Mouse (Mus musculus): ENCODE data around the gene Ccnd3. TPM values are rescaled to one million over a fixed set of nuclear protein-coding genes. Genes with fewer than 3 reads are reported as not detected.
A peak's percentile ranks its signal among the peaks of the same experiment; 100 is the strongest.

Ccnd3 gene
- total and polyA plus RNA-seq, 2 experiments = 16.8 to 39.1 TPM

DNA sequence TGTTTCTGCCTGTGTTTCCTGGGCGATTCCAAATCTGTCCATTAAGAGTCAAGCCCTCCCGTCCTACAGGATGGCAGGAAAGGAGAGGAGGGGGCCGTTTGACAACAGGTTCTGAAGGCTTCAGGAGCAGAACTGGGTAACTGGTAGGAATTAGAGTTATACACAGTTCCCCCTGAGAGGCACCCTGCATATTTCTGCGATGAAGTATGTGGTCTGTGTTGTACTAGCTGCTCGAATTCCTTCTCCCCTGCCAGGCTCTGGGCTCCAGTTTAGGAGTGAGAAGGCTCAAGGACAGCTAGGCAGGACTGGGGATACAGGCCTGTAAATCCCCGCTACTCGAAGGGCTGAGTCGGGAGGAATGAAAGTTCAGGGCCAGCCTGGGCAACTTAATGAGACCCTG, 13.4 kb downstream of the Ccnd3 start:
- no peaks in the 10 kb centered on the region for H3K27me3 ChIP-seq (ENCODE audit: control insufficient read depth, insufficient read depth, low read length)
- H3K79me2 ChIP-seq (ENCODE audit: control insufficient read depth, insufficient read depth, low read length) = peaks cover 9% of the 10 kb centered on the region; the same call in 1 of the 2 replicates
- H3K27ac ChIP-seq (replicated peaks; ENCODE audit: insufficient read depth, low read depth, low read length) = no peak overlapping the region
- H3K36me3 ChIP-seq (ENCODE audit: control insufficient read depth, insufficient read depth, low read length) = no peaks in the 10 kb centered on the region
- H3K4me1 ChIP-seq (ENCODE audit: control insufficient read depth, insufficient read depth, low read length) = peaks cover 6% of the 10 kb centered on the region; the same call in 1 of the 2 replicates
- TF ChIP-seq POLR2A (IDR thresholded peaks at IDR 0.05; ENCODE audit: extremely low read depth, insufficient read depth, low read length) = no peak
- no peak for TF ChIP-seq CTCF (IDR thresholded peaks at IDR 0.05; ENCODE audit: low read depth, low read length)
- H3K4me3 ChIP-seq (ENCODE audit: insufficient read depth, low read depth, low read length) = no peak overlapping the region
- H3K9ac ChIP-seq (ENCODE audit: low read depth, low read length) = no peak overlapping the region
- 68% methylated on average over 8 of the region's 8 CpGs for WGBS
- no peak for DNase-seq (ENCODE audit: extremely low read depth, low read depth, low spot score)

GRCm38 (mm10) chr17:47521551-47522258, 16.9 kb downstream of the Ccnd3 start:
- H3K9ac ChIP-seq (ENCODE audit: low read depth, low read length) = peak overlapping the region; percentile 39; the same call in 1 of the 2 replicates
- H3K79me2 ChIP-seq (ENCODE audit: control insufficient read depth, insufficient read depth, low read length) = peaks cover 3% of the 10 kb centered on the region; the same call in 1 of the 2 replicates
- TF ChIP-seq POLR2A (IDR thresholded peaks at IDR 0.05; ENCODE audit: extremely low read depth, insufficient read depth, low read length) (no peak), CTCF (IDR thresholded peaks at IDR 0.05; ENCODE audit: low read depth, low read length) (no peak)
- no peak overlapping the region; the same call in 1 of the 2 replicates for H3K27ac ChIP-seq (replicated peaks; ENCODE audit: insufficient read depth, low read depth, low read length)
- WGBS = 56% methylated on average over 17 of the region's 17 CpGs
- no peaks in the 10 kb centered on the region for H3K36me3 ChIP-seq (ENCODE audit: control insufficient read depth, insufficient read depth, low read length)
- peak overlapping the region; percentile 38; the same call in 1 of the 2 replicates for H3K4me3 ChIP-seq (ENCODE audit: insufficient read depth, low read depth, low read length)
- DNase-seq (ENCODE audit: extremely low read depth, low read depth, low spot score) = no peak
- H3K4me1 ChIP-seq (ENCODE audit: control insufficient read depth, insufficient read depth, low read length) = peaks cover 6% of the 10 kb centered on the region; the same call in 1 of the 2 replicates
- H3K27me3 ChIP-seq (ENCODE audit: control insufficient read depth, insufficient read depth, low read length) = no peaks in the 10 kb centered on the region

DNA sequence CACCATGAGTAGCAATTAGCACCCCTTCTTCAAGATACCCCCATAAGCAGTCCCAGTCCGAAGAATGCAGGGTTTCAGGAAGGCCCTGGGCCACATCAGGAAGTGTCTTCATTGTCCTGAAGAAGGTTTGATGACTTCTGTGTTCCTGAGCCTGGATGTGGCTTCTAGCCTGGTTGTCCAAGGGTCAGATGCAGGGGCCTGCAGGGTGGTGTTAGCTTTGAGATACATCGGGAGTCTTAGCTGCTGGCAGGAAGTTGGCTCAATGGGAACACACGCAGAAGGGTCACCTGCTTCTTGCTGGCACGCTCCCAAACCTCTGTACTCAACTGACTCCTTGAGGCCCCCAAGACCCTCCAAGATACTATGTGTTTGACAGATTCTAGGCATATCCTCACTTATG, 17.7 kb downstream of the Ccnd3 start:
- TF ChIP-seq POLR2A (IDR thresholded peaks at IDR 0.05; ENCODE audit: extremely low read depth, insufficient read depth, low read length) = no peak
- H3K9ac ChIP-seq (ENCODE audit: low read depth, low read length) = no peak overlapping the region
- WGBS = 75% methylated on average over 4 of the region's 4 CpGs
- peaks cover 6% of the 10 kb centered on the region; the same call in 1 of the 2 replicates for H3K4me1 ChIP-seq (ENCODE audit: control insufficient read depth, insufficient read depth, low read length)
- H3K4me3 ChIP-seq (ENCODE audit: insufficient read depth, low read depth, low read length) = no peak overlapping the region
- no peak overlapping the region for H3K27ac ChIP-seq (replicated peaks; ENCODE audit: insufficient read depth, low read depth, low read length)
- H3K79me2 ChIP-seq (ENCODE audit: control insufficient read depth, insufficient read depth, low read length) = no peaks in the 10 kb centered on the region; the same call in 1 of the 2 replicates
- no peaks in the 10 kb centered on the region for H3K36me3 ChIP-seq (ENCODE audit: control insufficient read depth, insufficient read depth, low read length)
- H3K27me3 ChIP-seq (ENCODE audit: control insufficient read depth, insufficient read depth, low read length) = no peaks in the 10 kb centered on the region
- DNase-seq (ENCODE audit: extremely low read depth, low read depth, low spot score) = no peak

GRCm38 (mm10) chr17:47523211-47523682, 18.4 kb downstream of the Ccnd3 start:
- Histone ChIP-seq H3K27ac (replicated peaks; ENCODE audit: insufficient read depth, low read depth, low read length) (no peak overlapping the region), H3K27me3 (ENCODE audit: control insufficient read depth, insufficient read depth, low read length) (no peaks in the 10 kb centered on the region), H3K4me3 (ENCODE audit: insufficient read depth, low read depth, low read length) (no peak overlapping the region), H3K79me2 (ENCODE audit: control insufficient read depth, insufficient read depth, low read length) (no peaks in the 10 kb centered on the region; the same call in 1 of the 2 replicates), H3K4me1 (ENCODE audit: control insufficient read depth, insufficient read depth, low read length) (peaks cover 6% of the 10 kb centered on the region; the same call in 1 of the 2 replicates), H3K36me3 (ENCODE audit: control insufficient read depth, insufficient read depth, low read length) (no peaks in the 10 kb centered on the region), H3K9ac (ENCODE audit: low read depth, low read length) (no peak overlapping the region)
- 66% methylated on average over 18 of the region's 18 CpGs for WGBS
- TF ChIP-seq CTCF (IDR thresholded peaks at IDR 0.05; ENCODE audit: low read depth, low read length) = no peak
- TF ChIP-seq POLR2A (IDR thresholded peaks at IDR 0.05; ENCODE audit: extremely low read depth, insufficient read depth, low read length) = no peak
- no peak for DNase-seq (ENCODE audit: extremely low read depth, low read depth, low spot score)

DNA sequence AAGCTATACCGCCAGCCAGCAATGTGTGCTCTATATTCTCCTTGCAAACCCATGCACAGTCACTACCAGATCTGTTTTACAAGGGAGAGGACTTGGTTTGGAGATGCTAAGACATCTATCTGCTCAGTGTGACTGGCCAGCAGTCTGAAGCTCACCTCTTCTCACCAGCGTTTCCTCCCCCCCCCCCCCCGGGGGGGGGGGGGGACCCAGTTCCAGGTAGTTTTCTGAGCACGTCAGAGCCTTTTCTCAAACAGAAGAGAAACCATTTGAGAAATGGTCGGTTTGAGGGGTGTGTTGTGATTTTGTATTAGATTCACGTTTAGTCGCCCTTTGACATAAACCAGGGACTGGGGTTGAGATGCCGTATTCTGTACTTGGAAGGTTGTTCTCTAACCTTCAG, 19.2 kb downstream of the Ccnd3 start:
- H3K4me1 ChIP-seq (ENCODE audit: control insufficient read depth, insufficient read depth, low read length) = peaks cover 8% of the 10 kb centered on the region
- TF ChIP-seq CTCF (IDR thresholded peaks at IDR 0.05; ENCODE audit: low read depth, low read length) (no peak), POLR2A (IDR thresholded peaks at IDR 0.05; ENCODE audit: extremely low read depth, insufficient read depth, low read length) (no peak)
- no peaks in the 10 kb centered on the region; the same call in 1 of the 2 replicates for H3K79me2 ChIP-seq (ENCODE audit: control insufficient read depth, insufficient read depth, low read length)
- DNase-seq (ENCODE audit: extremely low read depth, low read depth, low spot score) = no peak
- no peaks in the 10 kb centered on the region for H3K36me3 ChIP-seq (ENCODE audit: control insufficient read depth, insufficient read depth, low read length)
- H3K9ac ChIP-seq (ENCODE audit: low read depth, low read length) = no peak overlapping the region
- H3K27ac ChIP-seq (replicated peaks; ENCODE audit: insufficient read depth, low read depth, low read length) = no peak overlapping the region
- 78% methylated on average over 8 of the region's 8 CpGs for WGBS
- H3K4me3 ChIP-seq (ENCODE audit: insufficient read depth, low read depth, low read length) = no peak overlapping the region
- no peaks in the 10 kb centered on the region for H3K27me3 ChIP-seq (ENCODE audit: control insufficient read depth, insufficient read depth, low read length)

DNA sequence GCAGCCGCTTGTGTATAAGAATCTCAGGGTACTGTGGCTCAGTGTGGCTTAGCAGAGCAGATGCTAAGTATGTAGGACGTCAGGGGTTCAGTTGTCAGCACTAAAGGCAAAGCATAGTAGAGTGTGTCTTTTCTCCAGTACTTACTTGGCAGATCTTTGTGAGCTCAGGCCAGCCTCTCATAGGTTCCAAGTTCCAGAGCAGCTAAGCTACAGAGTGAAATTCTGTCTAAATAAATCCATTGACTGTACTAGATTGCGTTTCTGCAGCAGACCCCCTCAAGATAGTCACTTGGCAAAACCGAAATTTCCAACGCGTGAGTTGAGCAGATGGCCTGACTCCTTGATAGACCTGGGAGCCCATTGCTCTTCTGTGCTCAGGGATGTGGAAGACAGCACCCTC, 20.1 kb downstream of the Ccnd3 start:
- no peak for DNase-seq (ENCODE audit: extremely low read depth, low read depth, low spot score)
- Histone ChIP-seq H3K79me2 (ENCODE audit: control insufficient read depth, insufficient read depth, low read length) (no peaks in the 10 kb centered on the region; the same call in 1 of the 2 replicates), H3K36me3 (ENCODE audit: control insufficient read depth, insufficient read depth, low read length) (no peaks in the 10 kb centered on the region), H3K27ac (replicated peaks; ENCODE audit: insufficient read depth, low read depth, low read length) (no peak overlapping the region), H3K27me3 (ENCODE audit: control insufficient read depth, insufficient read depth, low read length) (no peaks in the 10 kb centered on the region), H3K4me1 (ENCODE audit: control insufficient read depth, insufficient read depth, low read length) (peaks cover 8% of the 10 kb centered on the region), H3K9ac (ENCODE audit: low read depth, low read length) (no peak overlapping the region), H3K4me3 (ENCODE audit: insufficient read depth, low read depth, low read length) (no peak overlapping the region)
- TF ChIP-seq POLR2A (IDR thresholded peaks at IDR 0.05; ENCODE audit: extremely low read depth, insufficient read depth, low read length) (no peak), CTCF (IDR thresholded peaks at IDR 0.05; ENCODE audit: low read depth, low read length) (no peak)
- 91% methylated on average over 6 of the region's 6 CpGs for WGBS
